Mouse (Mus musculus): ENCODE measurements around the gene Pitpnc1.

- TF ChIP-seq CTCF (IDR thresholded peaks at IDR 0.05; ENCODE audit: low read depth) = no peak
- TF ChIP-seq EP300 (IDR thresholded peaks at IDR 0.05; ENCODE audit: low read depth) = no peak
These were observed 188.0 kb downstream of the Pitpnc1 start for GRCm38 (mm10) chr11:107282481-107282880.
